ENCODE assay signal across 21 mouse cellular contexts in genomic region chr6:117987173-117987572, GRCm38 (mm10). TPM values are rescaled to one million over a fixed set of nuclear protein-coding genes. Genes with fewer than 3 reads are reported as not detected.
DNase-seq lines count a peak whose midpoint lies in the region; ATAC-seq and TF ChIP-seq lines count a peak whose summit lies in the region.
"Had no signal": no experiment of that assay in that cellular context is flagged by ENCODE, and none has a peak within 500 bp of the region (broad histone marks: within the 10 kb centered on the region; RNA-seq: fewer than 3 reads in every experiment).

No protein-coding gene starts in this region.

- no peak for TF ChIP-seq POLR2A in MEL (IDR thresholded peaks at IDR 0.05; ENCODE audit: control insufficient read depth in 1 of 2, insufficient read depth in 1 of 2, low read depth in 1 of 2, low read length in 2 of 2, poor library complexity in 1 of 2)

- no peak overlapping the region for H3K9ac ChIP-seq in kidney, postnatal 0 days (ENCODE audit: low read depth, low read length)
- H3K9ac ChIP-seq in lung, postnatal 0 days (replicated peaks; ENCODE audit: low read depth) = no peak overlapping the region
- no peak overlapping the region for H3K9ac ChIP-seq in MEL (ENCODE audit: control insufficient read depth, low read depth, low read length, poor library complexity, severe bottlenecking)
- H3K9ac ChIP-seq in midbrain, embryonic 15.5 days = no peak overlapping the region
- H3K9ac ChIP-seq: embryonic facial prominence, embryonic 13.5 days; forebrain, embryonic 15.5 days; hindbrain, embryonic 12.5 days; lung, embryonic 15.5 days had no signal

- no peaks in the 10 kb centered on the region for H3K4me1 ChIP-seq in kidney, postnatal 0 days (replicated peaks; ENCODE audit: insufficient read depth, low read length)
- H3K4me1 ChIP-seq in lung, postnatal 0 days (ENCODE audit: insufficient read depth, low read depth, low read length) = no peaks in the 10 kb centered on the region
- H3K4me1 ChIP-seq in MEL (ENCODE audit: control insufficient read depth in 1 of 2, insufficient read depth in 2 of 2, low read length in 2 of 2) = no peaks in the 10 kb centered on the region
- H3K4me1 ChIP-seq in midbrain, embryonic 10.5 days = no peaks in the 10 kb centered on the region
- no peaks in the 10 kb centered on the region for H3K4me1 ChIP-seq in midbrain, embryonic 15.5 days
- H3K4me1 ChIP-seq: embryonic facial prominence, embryonic 13.5 days; forebrain, embryonic 15.5 days; hindbrain, embryonic 12.5 days; lung, embryonic 15.5 days had no signal

- H3K4me2 ChIP-seq in kidney, postnatal 0 days (ENCODE audit: low read length) = no peak overlapping the region
- no peak overlapping the region for H3K4me2 ChIP-seq in lung, postnatal 0 days (replicated peaks; ENCODE audit: low read depth, low read length)
- H3K4me2 ChIP-seq in midbrain, embryonic 15.5 days = no peak overlapping the region
- H3K4me2 ChIP-seq: embryonic facial prominence, embryonic 13.5 days; forebrain, embryonic 15.5 days; hindbrain, embryonic 12.5 days; lung, embryonic 15.5 days had no signal

- 54% methylated on average over 5 of the region's 5 CpGs for WGBS in kidney, postnatal 0 days
- 47% methylated on average over 5 of the region's 5 CpGs for WGBS in lung, postnatal 0 days
- 55% methylated on average over 5 of the region's 5 CpGs for WGBS in midbrain, embryonic 10.5 days
- WGBS in midbrain, embryonic 15.5 days = 60% methylated on average over 5 of the region's 5 CpGs

- peak; percentile 33; the same call in 1 of the 2 replicates for TF ChIP-seq CTCF in kidney, postnatal 0 days (IDR thresholded peaks at IDR 0.05; ENCODE audit: low read depth)
- peak; percentile 54 for TF ChIP-seq CTCF in lung, postnatal 0 days (IDR thresholded peaks at IDR 0.05)
- TF ChIP-seq CTCF in MEL (IDR thresholded peaks at IDR 0.05 in 2 of 3, conservative IDR thresholded peaks at IDR 0.05 in 1 of 3; ENCODE audit: control insufficient read depth in 1 of 3, insufficient read depth in 1 of 3, low read depth in 2 of 3, low read length in 3 of 3, poor library complexity in 1 of 3, severe bottlenecking in 1 of 3) = peak in 1 of 3 experiments; percentile 2; a peak in 1 of 6 replicates

- H3K36me3 ChIP-seq in kidney, postnatal 0 days (ENCODE audit: insufficient read depth, low read length) = no peaks in the 10 kb centered on the region
- H3K36me3 ChIP-seq in lung, postnatal 0 days (ENCODE audit: insufficient read depth, low read length) = no peaks in the 10 kb centered on the region
- no peaks in the 10 kb centered on the region for H3K36me3 ChIP-seq in MEL (ENCODE audit: control insufficient read depth in 1 of 2, insufficient read depth in 2 of 2, low read length in 2 of 2)
- no peaks in the 10 kb centered on the region for H3K36me3 ChIP-seq in midbrain, embryonic 10.5 days
- no peaks in the 10 kb centered on the region for H3K36me3 ChIP-seq in midbrain, embryonic 15.5 days (replicated peaks)
- H3K36me3 ChIP-seq: embryonic facial prominence, embryonic 13.5 days; forebrain, embryonic 15.5 days; hindbrain, embryonic 12.5 days; lung, embryonic 15.5 days had no signal

- TF ChIP-seq RAD21 in MEL (IDR thresholded peaks at IDR 0.05; ENCODE audit: low read depth, low read length) = no peak

- H3K27ac ChIP-seq in kidney, postnatal 0 days = no peak overlapping the region
- no peak overlapping the region for H3K27ac ChIP-seq in lung, postnatal 0 days (ENCODE audit: low read length)
- H3K27ac ChIP-seq in MEL (ENCODE audit: control insufficient read depth, low read depth, low read length) = no peak overlapping the region
- H3K27ac ChIP-seq in midbrain, embryonic 10.5 days (replicated peaks) = no peak overlapping the region
- H3K27ac ChIP-seq in midbrain, embryonic 15.5 days = no peak overlapping the region
- H3K27ac ChIP-seq: embryonic facial prominence, embryonic 13.5 days; forebrain, embryonic 15.5 days; hindbrain, embryonic 12.5 days; lung, embryonic 15.5 days had no signal

- no peak for DNase-seq in kidney, postnatal 0 days (ENCODE audit: low spot score)
- no peak for DNase-seq in kidney, postnatal 4 days
- DNase-seq in lung, postnatal 0 days (ENCODE audit: low spot score) = no peak
- no peak for DNase-seq in lung, postnatal 4 days
- no peak for DNase-seq in MEL (ENCODE audit: low read depth, low spot score)
- no peak for DNase-seq in midbrain, embryonic 10.5 days (ENCODE audit: low spot score)
- DNase-seq: adrenal gland, adult 2 months; cerebellum, adult 9-11 months; gastrocnemius, postnatal 36 days; midbrain, embryonic 14.5 days; right cerebral cortex, postnatal 4 days had no signal

- H3K9me3 ChIP-seq in kidney, postnatal 0 days (replicated peaks; ENCODE audit: low read length) = no peaks in the 10 kb centered on the region
- H3K9me3 ChIP-seq in lung, postnatal 0 days (ENCODE audit: low read length) = no peaks in the 10 kb centered on the region
- H3K9me3 ChIP-seq in MEL (replicated peaks; ENCODE audit: insufficient read depth, low read length) = no peaks in the 10 kb centered on the region
- H3K9me3 ChIP-seq in midbrain, embryonic 10.5 days (replicated peaks) = no peaks in the 10 kb centered on the region
- H3K9me3 ChIP-seq in midbrain, embryonic 15.5 days = no peaks in the 10 kb centered on the region
- H3K9me3 ChIP-seq: embryonic facial prominence, embryonic 13.5 days; forebrain, embryonic 15.5 days; hindbrain, embryonic 12.5 days; lung, embryonic 15.5 days had no signal

- no peak for TF ChIP-seq EP300 in lung, postnatal 0 days (IDR thresholded peaks at IDR 0.05)
- no peak for TF ChIP-seq EP300 in MEL (IDR thresholded peaks at IDR 0.05; ENCODE audit: low read depth in 1 of 2, low read length in 2 of 2)

- H3K4me3 ChIP-seq in kidney, postnatal 0 days (replicated peaks; ENCODE audit: low read depth, low read length) = no peak overlapping the region
- H3K4me3 ChIP-seq in lung, postnatal 0 days (ENCODE audit: low read depth, low read length) = no peak overlapping the region
- H3K4me3 ChIP-seq in MEL (ENCODE audit: control insufficient read depth in 1 of 2, insufficient read depth in 1 of 2, low read depth in 2 of 2, low read length in 2 of 2) = no peak overlapping the region
- no peak overlapping the region for H3K4me3 ChIP-seq in midbrain, embryonic 10.5 days
- no peak overlapping the region for H3K4me3 ChIP-seq in midbrain, embryonic 15.5 days
- H3K4me3 ChIP-seq: embryonic facial prominence, embryonic 13.5 days; forebrain, embryonic 15.5 days; hindbrain, embryonic 12.5 days; lung, embryonic 15.5 days had no signal

- ATAC-seq in kidney, postnatal 0 days (replicated peaks; ENCODE audit: low FRiP score, low read depth) = no peak
- ATAC-seq in lung, postnatal 0 days = no peak
- ATAC-seq in midbrain, embryonic 15.5 days (replicated peaks) = no peak
- ATAC-seq: forebrain, embryonic 15.5 days had no signal

- H3K27me3 ChIP-seq in kidney, postnatal 0 days (ENCODE audit: insufficient read depth, low read length) = no peaks in the 10 kb centered on the region
- no peaks in the 10 kb centered on the region for H3K27me3 ChIP-seq in lung, postnatal 0 days (replicated peaks; ENCODE audit: insufficient read depth, low read length)
- no peaks in the 10 kb centered on the region; a peak in 2 of 4 replicates for H3K27me3 ChIP-seq in MEL (ENCODE audit: control insufficient read depth in 1 of 2, insufficient read depth in 2 of 2, low read length in 2 of 2)
- H3K27me3 ChIP-seq in midbrain, embryonic 10.5 days (ENCODE audit: low read depth, poor library complexity, severe bottlenecking) = no peaks in the 10 kb centered on the region
- H3K27me3 ChIP-seq in midbrain, embryonic 15.5 days (replicated peaks) = no peaks in the 10 kb centered on the region
- H3K27me3 ChIP-seq: embryonic facial prominence, embryonic 13.5 days; forebrain, embryonic 15.5 days; hindbrain, embryonic 12.5 days; lung, embryonic 15.5 days had no signal

- H3K79me2 ChIP-seq in MEL (ENCODE audit: control insufficient read depth, insufficient read depth, low read length, poor library complexity) = no peaks in the 10 kb centered on the region

TF ChIP-seq in MEL, 35 proteins besides CTCF, POLR2A, EP300 and RAD21:
- no peak for TF ChIP-seq MEF2A (IDR thresholded peaks at IDR 0.05; ENCODE audit: extremely low read depth, insufficient replicate concordance, low read depth, low read length, poor library complexity, severe bottlenecking)
- no peak for TF ChIP-seq UBTF (IDR thresholded peaks at IDR 0.05; ENCODE audit: borderline replicate concordance, insufficient read depth, low read depth, low read length)
- no peak for TF ChIP-seq MXI1 (IDR thresholded peaks at IDR 0.05; ENCODE audit: low read depth, low read length)
- TF ChIP-seq HCFC1 (IDR thresholded peaks at IDR 0.05; ENCODE audit: low read depth, low read length) = no peak
- TF ChIP-seq POLR2AphosphoS2 (IDR thresholded peaks at IDR 0.05; ENCODE audit: low read length) = no peak
- 0 out of 2 replicates have a peak, but pooled peaks have one; percentile 4 for TF ChIP-seq SMC3 (IDR thresholded peaks at IDR 0.05; ENCODE audit: low read depth, low read length)
TF ChIP-seq in MEL: peak in this region for 1.

RNA-seq across cellular contexts. Expression of gene Rasgef1a, which starts 24.1 kb away (rescaled TPM):
- 1.4 TPM in 2 replicates for polyA plus RNA-seq in kidney, postnatal 0 days (2015; fragmentation: Nextera tagmentation; extraction: Ambion mirVana)
- 26.3 and 35.2 TPM in 2 replicates for polyA plus RNA-seq in lung, postnatal 0 days (2015; fragmentation: Nextera tagmentation; extraction: Ambion mirVana)
- total RNA-seq in MEL (2012; rRNA removed) = 0.04 TPM in 1 of 2 replicates, not detected in the other
- under 1 TPM in 1 of 2 experiments, not detected in 1; 0.19 TPM for polyA plus RNA-seq in MEL (2012; ENCODE audit: insufficient read depth in 1 of 2, insufficient read length in 2 of 2, low read depth in 1 of 2, low replicate concordance in 2 of 2, missing spikeins in 1 of 2)
- 0.09 and 0.15 TPM in 2 replicates for polyA plus RNA-seq in midbrain, embryonic 10.5 days (2016; fragmentation: Nextera tagmentation; extraction: Ambion mirVana)
- 5.8 and 6.6 TPM in 2 replicates for polyA plus RNA-seq in midbrain, embryonic 15.5 days (2015; fragmentation: Nextera tagmentation; extraction: Ambion mirVana)

RNA-seq across cellular contexts. Expression of gene Fxyd4, which starts 49.7 kb away (rescaled TPM):
- 193 and 222 TPM in 2 replicates for polyA plus RNA-seq in kidney, postnatal 0 days (2015; fragmentation: Nextera tagmentation; extraction: Ambion mirVana)
- polyA plus RNA-seq in lung, postnatal 0 days (2015; fragmentation: Nextera tagmentation; extraction: Ambion mirVana) = 12.4 and 19.8 TPM in 2 replicates
- not detected in 2 replicates for total RNA-seq in MEL (2012; rRNA removed)
- under 1 TPM in 1 of 2 experiments, not detected in 1; 0.22 TPM for polyA plus RNA-seq in MEL (2012; ENCODE audit: insufficient read depth in 1 of 2, insufficient read length in 2 of 2, low read depth in 1 of 2, low replicate concordance in 2 of 2, missing spikeins in 1 of 2)
- polyA plus RNA-seq in midbrain, embryonic 10.5 days (2016; fragmentation: Nextera tagmentation; extraction: Ambion mirVana) = 2.8 and 3.0 TPM in 2 replicates
- 2.8 and 4.7 TPM in 2 replicates for polyA plus RNA-seq in midbrain, embryonic 15.5 days (2015; fragmentation: Nextera tagmentation; extraction: Ambion mirVana)
- total RNA-seq: adrenal gland, adult 2 months; gastrocnemius, postnatal 36 days; layer of hippocampus, postnatal 25 days; left cerebral cortex, postnatal 25 days; megakaryocyte, adult 5-6 weeks; neutrophil, adult 5-6 weeks had no signal
- polyA plus RNA-seq: adrenal gland, adult 2 months; large intestine, adult 2 months had no signal
